Mouse (Mus musculus): ENCODE results near the gene Svs5.
"Not testable (repeated sequence)": the region's sequence is repeated elsewhere in the genome, so short reads cannot be mapped to it uniquely, and the experiment has no call there.

Svs5 gene

DNA sequence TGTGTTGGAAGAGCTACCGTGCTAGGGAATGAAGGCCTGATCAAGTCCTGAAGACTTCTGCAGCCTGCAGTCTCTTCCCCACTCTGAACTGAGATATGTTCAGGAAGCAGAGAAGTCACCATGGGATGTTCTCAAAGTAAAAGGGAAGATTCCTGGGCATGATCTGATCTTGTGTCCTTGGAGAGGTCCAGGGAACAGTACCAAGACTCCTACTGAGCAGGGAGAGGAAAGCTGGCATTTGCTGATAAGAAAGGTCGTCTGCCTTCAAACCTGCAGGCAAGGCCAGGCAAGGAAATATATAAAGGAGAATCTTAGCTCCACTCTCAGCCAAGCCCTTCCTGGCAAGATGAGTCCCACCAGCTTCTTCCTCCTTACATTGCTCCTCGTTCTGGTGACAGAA, at the start of gene Svs5:
Svs5 (plus strand) TSS at position 301 of the 400 bp plus-strand sequence.
- DNase-seq (ENCODE audit: low read depth), result not testable (repeated sequence)

DNA sequence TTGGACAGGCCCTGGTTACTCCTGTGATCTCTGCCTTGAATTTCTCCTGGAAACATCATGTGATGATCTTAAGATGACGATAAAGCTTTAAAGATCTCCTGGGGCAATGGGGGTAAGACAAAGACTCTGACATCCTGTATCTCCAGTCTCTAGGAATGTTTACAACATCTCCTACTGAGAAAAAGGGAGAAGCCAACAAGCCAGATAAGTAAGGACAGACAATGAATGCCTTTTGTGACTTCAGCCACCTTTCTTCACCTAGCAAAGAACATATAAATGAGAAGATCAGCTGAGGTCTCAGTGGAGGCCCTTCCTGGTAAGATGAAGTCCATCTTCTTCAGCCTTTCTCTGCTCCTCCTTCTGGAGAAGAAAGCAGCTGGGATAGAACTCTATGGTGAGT, 43.6 kb upstream of the Svs5 start, which contains the start of gene Svs3a:
Svs3a (plus strand) TSS at position 301 of the 400 bp plus-strand sequence.
- DNase-seq (ENCODE audit: low read depth), result not testable (repeated sequence)

DNA sequence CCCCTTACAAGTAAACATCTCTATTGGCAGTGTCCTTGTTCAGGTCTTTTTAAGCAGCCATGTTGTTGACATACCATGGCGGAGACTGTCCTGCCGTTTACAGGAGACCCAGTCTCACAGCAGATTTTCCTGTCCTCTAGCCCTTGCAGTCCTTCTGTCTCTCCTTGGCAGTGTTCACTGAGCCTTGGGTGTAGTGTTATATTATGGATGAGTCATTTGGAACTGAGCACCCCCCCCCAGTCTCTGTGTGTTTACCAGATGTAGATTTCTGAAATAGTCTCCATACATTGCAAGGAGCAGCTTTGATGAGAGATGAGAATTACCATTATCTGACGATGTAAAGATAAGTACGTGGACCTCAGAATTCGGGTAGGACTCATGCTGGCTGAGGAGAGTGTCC, 19.9 kb upstream of the Svs5 start:
- no peak for DNase-seq (ENCODE audit: low read depth)

DNA sequence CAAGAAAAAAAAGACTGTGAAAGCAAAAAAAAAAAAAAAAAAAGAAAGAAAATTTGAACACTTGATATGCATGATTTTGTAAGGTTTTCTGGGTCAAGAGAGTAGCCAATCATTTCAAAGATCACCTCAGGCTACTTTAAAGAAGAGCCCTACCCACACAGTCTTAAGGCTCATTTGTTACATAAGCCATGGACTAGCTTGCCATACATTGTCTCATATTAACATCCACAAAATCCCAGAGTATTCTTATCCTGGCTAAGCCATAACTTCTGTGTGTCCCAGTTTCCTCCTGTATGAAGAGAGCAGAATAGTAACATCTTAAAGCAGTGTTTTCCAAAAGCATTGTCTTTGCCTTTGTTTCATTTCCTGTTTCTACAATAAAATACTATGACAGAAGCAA, 17.1 kb upstream of the Svs5 start:
- DNase-seq (ENCODE audit: low read depth), result not testable (repeated sequence)

DNA sequence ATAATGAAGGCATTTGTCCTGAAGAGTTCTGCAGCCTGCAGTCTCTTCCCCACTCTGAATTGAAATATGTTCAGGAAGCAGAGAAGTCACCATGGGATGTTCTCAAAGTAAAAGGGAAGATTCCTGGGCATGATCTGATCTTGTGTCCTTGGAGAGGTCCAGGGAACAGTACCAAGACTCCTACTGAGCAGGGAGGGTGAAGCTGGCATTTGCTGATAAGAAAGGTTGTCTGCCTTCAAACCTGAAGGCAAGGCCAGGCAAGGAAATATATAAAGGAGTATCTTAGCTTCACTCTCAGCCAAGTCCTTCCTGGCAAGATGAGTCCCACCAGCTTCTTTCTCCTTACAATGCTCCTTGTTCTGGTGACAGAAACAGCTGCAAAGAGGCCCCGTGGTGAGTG, 16.1 kb upstream of the Svs5 start, which contains the start of gene Svs6:
Svs6 (plus strand) TSS at position 301 of the 400 bp plus-strand sequence.
- not testable (repeated sequence) for DNase-seq (ENCODE audit: low read depth)

DNA sequence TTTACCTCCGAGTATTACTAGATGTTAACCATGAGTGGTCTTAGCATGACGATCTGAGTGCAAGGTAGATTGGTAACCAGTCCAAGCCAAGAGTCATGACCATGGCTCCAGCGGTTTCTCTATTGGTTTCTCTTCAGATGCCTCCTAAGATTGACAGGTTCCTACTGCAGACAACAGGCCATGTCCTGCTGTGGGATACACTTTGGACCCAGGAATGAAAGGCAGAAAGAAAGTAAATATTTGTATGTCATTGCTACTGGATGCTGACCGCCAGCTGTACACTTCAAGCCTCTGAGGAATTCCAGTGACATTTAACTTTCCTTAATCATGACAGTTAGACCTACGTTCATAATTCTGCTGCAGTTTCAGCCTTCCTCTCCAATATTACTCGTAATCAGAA, 11.6 kb upstream of the Svs5 start:
- DNase-seq (ENCODE audit: low read depth), result no peak

DNA sequence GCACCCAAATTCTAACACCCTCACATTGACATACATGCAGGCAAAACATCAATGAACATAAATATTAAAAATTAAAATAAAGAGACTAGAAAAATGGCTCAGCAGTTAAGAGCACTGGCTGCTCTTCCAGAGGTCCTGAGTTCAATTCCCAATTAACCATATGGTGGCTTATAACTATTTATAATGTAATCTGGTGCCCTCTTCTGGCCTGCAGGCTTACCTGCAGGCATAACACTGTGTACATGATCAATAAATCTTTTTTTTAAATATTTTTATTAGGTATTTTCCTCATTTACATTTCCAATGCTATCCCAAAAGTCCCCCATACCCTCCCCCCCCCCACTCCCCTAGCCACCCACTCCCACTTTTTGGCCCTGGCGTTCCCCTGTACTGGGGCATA, 11.2 kb downstream of the Svs5 start:
- DNase-seq (ENCODE audit: low read depth), result not testable (repeated sequence)

DNA sequence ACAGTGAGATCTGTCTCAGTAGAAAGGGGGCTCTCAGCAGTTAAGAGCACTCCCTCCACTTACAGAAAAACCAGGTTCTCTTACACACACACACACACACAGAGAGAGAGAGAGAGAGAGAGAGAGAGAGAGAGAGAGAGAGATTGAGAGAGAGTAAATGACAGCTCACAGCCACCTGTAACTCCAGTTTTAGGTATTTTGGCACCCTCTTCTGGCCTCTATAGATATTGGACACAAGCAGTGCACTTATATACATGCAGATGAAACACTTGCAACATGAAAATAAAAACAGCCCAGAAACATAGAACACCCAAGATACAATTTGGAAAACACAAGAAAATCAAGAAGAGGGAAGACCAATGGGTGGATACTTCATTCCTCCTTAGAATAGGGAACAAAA, 15.2 kb downstream of the Svs5 start:
- DNase-seq (ENCODE audit: low read depth), result not testable (repeated sequence)

DNA sequence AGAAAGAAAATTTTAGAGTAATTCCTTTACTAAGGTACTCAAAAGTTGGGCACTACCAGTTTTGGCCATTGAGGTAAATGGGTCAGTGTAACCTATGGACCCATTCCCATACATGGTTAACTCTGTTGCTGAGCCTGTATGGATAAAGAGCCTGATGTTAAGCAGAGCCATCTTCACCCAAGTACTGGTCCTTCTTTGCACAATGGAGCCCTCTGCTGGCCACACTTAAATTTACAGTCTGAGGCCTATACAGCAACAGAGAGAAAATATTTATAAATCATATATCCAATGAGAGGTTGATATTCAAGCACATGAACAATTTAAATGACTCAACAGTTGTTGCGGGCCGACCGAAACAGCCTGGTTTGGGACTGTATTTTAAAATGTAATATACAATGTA, 16.4 kb downstream of the Svs5 start:
- DNase-seq (ENCODE audit: low read depth), result peak; percentile 56

DNA sequence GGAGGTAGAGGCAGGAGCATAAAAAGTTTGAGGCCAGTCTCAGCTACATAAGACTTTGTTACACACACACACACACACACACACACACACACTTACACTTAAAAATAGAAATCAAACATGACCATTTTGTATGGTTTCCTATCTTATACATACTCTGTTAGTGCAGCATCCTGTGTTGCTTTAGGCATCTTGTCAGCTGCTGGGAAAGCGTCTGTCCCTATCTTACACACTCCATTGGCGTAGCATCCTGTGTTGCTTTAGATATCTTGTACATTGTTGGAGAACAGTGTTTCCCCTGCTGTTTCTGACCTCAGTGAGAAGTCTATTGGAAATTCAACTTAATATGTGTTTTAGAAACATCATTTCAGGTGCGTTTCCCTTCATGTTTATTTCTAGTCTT, 20.2 kb downstream of the Svs5 start:
- no peak for DNase-seq (ENCODE audit: low read depth)

DNA sequence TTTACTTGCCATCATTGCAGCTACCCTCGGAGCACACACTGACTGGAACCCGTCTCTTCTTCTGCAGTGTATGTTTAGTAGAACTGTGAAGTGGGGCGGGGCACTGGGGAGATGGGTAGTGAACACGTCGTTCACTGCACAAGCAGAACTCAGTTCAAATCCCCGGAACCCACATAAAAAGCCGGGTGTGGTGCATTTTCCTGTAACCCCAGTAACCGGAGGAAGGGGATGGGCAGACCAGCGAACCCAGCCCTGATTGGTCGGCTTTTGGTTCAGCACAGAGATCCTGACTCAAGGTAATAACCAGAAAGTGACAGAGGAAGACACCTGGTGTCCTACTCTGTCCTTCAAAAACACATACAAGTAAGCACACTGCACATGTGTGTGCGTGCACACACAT, 20.8 kb downstream of the Svs5 start:
- no peak for DNase-seq (ENCODE audit: low read depth)

DNA sequence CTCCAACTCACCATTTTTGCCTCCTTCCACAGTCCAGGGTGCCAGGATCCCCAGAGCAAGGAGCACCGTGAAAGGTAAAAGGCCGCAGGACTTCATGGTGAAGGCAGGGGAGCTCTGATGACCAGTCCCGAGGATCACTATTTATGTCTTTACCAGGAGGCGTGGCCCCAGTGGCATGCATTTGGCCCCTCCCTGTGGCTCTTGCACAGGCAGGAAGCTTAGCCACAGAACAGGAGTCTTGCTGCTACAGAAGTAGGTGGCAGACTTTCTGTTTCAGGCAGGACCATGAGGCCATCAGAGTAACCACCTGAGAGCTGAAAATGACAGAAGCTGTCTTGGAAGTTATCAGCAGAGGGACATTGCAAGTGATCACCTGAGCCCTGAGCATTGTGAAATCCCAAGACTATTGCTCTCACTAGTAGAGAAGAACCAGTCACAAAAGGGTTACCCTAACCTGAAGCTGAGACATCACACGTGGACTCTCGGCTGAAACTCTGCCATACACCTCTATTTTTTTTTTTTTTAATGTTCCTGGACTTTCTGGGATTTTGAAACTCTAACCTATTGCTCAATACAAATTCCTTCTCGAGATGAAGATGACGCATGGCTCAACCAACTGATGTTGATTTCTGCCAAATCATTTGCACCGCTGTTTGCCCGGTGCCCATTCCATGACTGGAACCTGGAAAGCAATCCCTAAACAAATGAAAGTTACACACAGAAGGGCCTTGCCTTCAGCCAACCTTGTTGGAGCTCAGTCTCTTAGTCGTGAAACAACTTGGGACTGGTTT, 23.8 kb downstream of the Svs5 start:
- DNase-seq (ENCODE audit: low read depth), result peak; percentile 47

DNA sequence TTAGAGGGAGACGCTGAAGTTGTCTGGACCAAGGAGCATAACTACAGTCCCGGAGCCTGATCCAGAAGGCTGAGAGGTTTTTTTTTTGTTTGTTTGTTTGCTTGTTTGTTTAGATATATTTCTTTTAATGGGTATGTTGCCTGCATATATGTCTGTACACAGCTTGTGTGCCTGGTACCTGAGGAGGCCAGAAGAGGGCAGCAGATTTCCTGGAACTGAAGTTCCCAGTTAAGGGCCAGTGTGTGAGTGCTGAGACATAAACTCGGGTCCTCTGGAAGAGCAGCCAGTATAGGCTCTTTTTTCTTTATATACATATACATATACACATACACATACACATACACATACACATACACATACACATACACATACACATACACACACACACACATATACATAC, 25.8 kb downstream of the Svs5 start:
- DNase-seq (ENCODE audit: low read depth), result no peak

DNA sequence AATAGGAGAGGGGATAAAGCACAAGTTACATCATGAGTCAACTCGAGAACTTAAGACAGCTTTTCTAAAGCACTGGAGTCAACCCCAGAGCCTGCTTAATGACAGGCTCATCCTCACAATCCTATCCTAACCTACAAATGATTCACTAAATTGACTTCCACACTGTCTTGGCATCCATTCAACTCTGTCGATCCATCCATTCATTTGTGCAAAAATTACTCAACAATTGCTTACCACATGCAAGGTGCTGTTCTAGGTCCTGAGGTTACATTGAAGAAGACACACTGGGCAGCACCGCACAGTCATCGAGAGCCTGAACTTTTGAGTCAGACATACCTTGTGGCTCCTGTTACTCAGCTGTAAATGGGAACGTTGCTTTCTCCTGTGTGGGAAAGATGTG, 26.5 kb downstream of the Svs5 start:
- no peak for DNase-seq (ENCODE audit: low read depth)

DNA sequence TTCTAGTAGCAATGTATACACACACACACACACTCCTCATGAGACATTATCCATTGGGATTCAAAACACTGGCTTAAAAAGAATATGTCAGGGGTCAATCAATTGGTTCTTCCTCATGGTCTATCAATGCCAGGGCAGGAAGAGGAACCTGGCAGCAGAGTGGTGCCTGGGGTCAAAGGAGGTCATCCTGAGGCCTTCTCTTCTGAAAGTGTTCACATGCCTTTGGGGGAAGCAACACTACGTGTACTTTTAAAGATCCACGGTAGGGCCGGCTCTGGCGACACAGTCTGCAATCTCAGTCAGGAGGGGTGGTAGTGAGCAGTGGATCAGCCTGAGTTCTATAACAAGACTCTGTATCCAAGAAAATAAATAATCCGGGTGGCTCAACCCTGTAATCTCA, 27.1 kb downstream of the Svs5 start:
- DNase-seq (ENCODE audit: low read depth), result no peak

DNA sequence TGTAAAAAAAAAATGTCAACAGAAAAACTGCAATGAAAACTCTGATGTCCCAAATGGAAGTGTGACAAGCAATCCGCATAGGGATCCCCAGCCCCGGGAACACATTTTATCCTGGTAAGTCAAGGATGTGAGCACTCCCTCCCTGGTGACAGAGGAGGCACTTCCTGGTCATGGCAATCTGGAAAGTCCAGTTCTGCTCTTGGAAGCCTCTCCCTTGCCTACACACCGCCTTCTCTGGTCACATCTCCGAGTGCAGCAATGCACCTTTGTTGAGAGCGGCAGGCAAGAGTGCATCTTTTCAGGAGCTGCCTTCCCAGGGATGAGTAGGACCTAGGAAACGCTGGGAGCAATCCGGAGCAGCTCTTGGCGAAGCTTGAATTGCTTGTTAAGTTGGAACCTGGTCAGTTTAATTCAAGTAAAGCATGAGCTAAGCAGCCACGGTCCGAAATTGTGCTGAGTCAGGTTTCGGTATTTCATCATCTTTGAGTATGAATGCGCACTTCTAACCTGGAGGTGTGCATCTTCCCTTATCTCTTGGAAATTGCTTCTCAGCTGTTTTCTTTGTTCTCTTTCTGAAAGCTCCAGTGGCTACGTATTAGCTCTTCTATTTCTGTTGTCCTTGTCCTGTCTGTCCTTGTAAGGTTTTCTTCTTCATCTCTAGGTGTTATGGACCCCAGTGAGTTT, 28.6 kb downstream of the Svs5 start:
- DNase-seq (ENCODE audit: low read depth), result no peak

DNA sequence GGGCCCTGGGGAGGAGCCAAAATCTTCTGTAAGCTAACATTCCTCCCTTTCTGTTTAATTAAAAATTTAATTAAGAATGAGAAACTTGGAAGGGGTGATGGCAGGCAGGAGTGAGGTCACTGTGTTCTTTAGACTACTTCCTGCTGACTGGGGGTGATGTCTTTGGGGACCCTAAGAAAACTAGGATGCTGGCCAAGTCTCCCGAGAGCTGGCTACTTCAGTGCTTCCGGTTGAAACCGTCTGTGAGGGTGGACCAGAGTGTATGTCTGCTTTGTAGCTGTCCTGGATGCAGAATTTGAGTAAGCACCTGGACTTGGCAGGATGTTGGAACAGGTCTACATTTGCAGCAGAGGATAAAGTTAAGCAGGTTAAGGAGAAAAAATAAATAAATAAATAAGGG, 34.4 kb downstream of the Svs5 start:
- no peak for DNase-seq (ENCODE audit: low read depth)

DNA sequence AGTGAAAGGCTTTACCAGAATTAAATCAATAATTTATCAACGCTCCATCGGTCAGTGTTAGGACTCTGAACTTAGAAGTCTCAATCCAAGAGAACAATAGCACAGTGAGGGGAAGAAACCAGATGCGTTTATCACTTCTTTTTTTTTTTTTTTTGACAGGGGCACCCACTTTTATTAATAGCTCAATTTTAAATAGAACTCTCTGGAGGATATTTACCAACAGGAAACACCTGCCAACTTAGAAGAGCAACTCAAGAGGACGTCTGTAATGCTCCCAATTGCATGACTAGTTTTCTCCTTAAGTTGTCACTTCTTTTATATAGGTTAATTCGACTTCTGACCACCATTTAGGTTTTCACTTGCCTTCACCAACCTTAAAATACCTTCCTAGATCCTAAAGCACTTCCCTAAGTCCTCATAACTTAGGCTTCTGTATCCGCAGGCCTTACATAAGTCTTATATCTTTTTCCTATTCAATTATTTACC, 36.1 kb downstream of the Svs5 start:
- DNase-seq (ENCODE audit: low read depth), result no peak

DNA sequence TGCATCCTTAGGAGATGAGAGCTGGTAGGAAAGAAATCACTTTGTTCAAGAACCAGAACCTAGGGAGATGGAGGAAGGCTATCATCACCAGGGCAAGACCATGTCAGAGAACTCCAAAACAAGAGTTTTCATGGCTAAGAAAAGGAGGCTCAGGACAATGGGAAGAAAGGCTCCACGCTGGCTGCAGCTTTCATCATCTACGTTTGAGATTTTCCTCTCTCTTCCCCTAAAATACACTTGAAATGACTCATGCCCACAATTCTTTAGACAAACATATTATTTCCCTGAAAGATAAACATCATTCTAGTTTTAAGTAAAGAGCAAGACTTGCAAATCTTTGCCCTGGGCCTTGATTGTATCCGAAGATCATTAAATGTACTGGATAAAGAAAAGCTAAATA, 38.8 kb downstream of the Svs5 start:
- no peak for DNase-seq (ENCODE audit: low read depth)

DNA sequence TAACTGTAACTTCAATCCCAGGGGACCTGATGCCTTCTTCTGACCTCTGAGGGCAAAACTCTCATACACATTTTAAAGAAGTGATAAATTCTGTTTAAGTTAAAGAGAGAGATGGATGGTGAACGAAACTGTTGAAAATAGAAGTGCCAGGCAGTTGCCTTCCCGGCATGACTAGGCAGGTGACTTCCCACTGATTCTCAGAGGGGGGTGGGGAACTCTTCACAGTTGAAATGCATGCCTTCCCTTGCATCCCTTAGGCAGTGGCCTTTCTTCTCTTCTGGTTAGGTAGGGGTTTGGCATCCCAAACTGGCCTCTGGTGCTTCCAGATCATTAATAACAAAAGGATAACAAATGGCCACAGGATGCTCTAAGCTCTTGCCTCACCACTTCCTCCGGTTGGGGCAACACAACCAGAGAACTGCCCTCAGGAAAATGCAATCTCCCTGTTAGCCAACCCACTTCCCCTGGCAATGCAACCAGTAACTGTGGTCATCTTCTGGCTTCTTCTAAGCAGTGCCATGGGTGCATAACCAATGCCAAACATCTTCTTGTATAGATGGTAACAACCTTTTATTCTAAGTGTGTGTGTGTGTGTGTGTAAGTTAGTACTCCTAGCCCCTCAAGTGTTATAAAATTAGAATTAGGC, 40.0 kb downstream of the Svs5 start:
- DNase-seq (ENCODE audit: low read depth), result no peak

DNA sequence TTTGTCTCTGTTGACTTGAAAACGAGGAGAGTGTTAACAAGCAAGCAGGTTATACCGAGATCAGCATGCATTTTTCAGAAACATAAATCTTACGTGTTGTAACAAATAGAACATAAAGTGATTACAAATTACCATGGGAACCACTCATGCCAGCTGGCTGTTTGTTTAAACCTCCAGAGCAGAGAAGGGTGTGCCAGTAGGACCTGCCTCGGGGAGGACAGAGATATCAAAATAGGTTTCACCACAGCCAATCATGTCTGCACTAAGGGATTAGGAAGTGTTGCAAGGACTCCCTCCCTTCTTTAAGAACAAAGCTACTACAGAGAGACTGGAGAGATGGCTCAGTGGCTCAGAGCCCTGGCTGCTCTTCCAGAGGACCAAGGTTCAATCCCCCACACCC, 40.6 kb downstream of the Svs5 start:
- no peak for DNase-seq (ENCODE audit: low read depth)

DNA sequence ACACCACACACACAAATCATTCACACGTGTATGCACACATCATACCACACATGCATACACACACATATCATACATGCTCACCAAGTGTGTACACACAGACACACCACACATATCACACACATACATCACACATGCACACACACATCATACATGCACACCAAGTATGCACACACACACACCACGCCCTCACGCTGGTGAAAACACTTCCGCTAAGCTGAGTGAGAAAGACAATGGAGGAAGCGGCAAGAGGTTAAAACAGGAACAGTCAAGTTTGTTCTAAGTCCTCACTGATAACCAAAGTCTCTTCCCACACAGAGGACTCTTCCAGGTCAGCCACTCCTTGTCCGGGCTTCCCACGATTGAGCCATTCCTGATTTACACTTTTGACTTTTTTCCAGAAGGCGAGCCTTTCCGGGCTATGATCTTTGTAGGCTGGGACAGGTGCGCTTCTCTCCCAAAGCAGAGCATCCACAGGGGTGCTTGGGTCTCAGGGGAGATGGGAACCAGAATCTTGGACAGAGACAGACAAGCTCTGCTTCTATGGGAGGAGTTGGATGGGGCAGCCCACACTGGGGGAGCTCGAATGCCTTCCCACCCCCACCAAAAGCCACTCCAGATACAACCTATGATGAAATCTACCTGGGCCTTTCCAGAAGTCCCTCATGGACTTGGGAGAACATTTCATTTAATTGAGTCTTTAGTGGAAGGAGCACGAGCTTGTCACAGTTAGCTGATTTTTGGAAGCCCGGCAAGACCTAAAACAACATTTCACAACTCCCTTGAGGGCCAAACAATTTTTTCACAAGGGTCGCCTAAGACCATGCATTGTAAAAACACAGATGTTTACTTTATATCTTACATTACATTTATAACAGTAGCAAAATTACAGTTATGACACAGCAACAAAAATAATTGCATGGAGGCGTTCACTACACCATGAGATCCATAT, 45.2 kb downstream of the Svs5 start:
- DNase-seq (ENCODE audit: low read depth), result no peak
